Mouse (Mus musculus) embryonic facial prominence, embryonic 15.5 days (tissue): Measurements from ENCODE around the gene Lman2. TPM values are rescaled to one million over a fixed set of nuclear protein-coding genes. Genes with fewer than 3 reads are reported as not detected.

Experiments used
- ATAC-seq: fragments of 200-750 bp; cut with Nextera tagmentation; 2 replicates; pipeline ENCODE4 v1.8.0; 2017; ENCODE audit warnings: low read depth, moderate TSS enrichment; ENCODE audit not compliant: insufficient number of reproducible peaks, low FRiP score, low TSS enrichment
- H3K27ac ChIP-seq: fragments of 300-500 bp; sonication (generic); replicated peaks from 2 replicates; pipeline ENCODE4 v1.5.1; 2015; ENCODE audit warnings: mild to moderate bottlenecking, inconsistent platforms
- H3K27me3 ChIP-seq: fragments of 300-500 bp; sonication (generic); 2 replicates; pipeline ENCODE4 v1.6.1; 2015; ENCODE audit warnings: inconsistent platforms
- H3K36me3 ChIP-seq: fragments of 300-500 bp; sonication (generic); 2 replicates; pipeline ENCODE4 v1.6.1; 2015; ENCODE audit warnings: mild to moderate bottlenecking, inconsistent platforms
- H3K4me1 ChIP-seq: fragments of 300-500 bp; sonication (generic); 2 replicates; pipeline ENCODE4 v1.6.1; 2015; ENCODE audit warnings: inconsistent platforms
- H3K4me2 ChIP-seq: fragments of 300-500 bp; sonication (generic); replicated peaks from 2 replicates; pipeline ENCODE4 v1.6.1; 2015; ENCODE audit warnings: mild to moderate bottlenecking, inconsistent platforms
- H3K4me3 ChIP-seq: fragments of 300-500 bp; sonication (generic); replicated peaks from 2 replicates; pipeline ENCODE4 v1.5.1; 2015; ENCODE audit warnings: mild to moderate bottlenecking, inconsistent platforms
- H3K9ac ChIP-seq: fragments of 300-500 bp; sonication (generic); 2 replicates; pipeline ENCODE4 v1.6.1; 2015; ENCODE audit warnings: inconsistent platforms
- H3K9me3 ChIP-seq: fragments of 300-500 bp; sonication (generic); replicated peaks from 2 replicates; pipeline ENCODE4 v1.6.1; 2016; ENCODE audit warnings: inconsistent platforms
- WGBS: fragments of 180-500 bp; shearing (Covaris S2); methylation state at CpG from one replicate; pipeline ENCODE4 v1.1.7; 2015; 5-methylcytosine and 5-hydroxymethylcytosine counted together
- polyA plus RNA-seq: library from polyadenylated mRNA; unstranded; fragments of >200 nt; fragmentation: Nextera tagmentation; extraction: Ambion mirVana; gene quantifications from 2 replicates; pipeline ENCODE4 v1.2.1, GENCODE M21; 2015

The Lman2 gene
- polyA plus RNA-seq, 1 experiment from 2014 or later, result 100.0 TPM

- Histone ChIP-seq H3K9me3 (no peaks in the 10 kb centered on the region), H3K27me3 (no peaks in the 10 kb centered on the region), H3K4me2 (no peak overlapping the region), H3K4me1 (peaks cover 58% of the 10 kb centered on the region), H3K27ac (no peak overlapping the region), H3K4me3 (no peak overlapping the region), H3K9ac (no peak overlapping the region), H3K36me3 (peaks cover 31% of the 10 kb centered on the region)
- WGBS, result 76% methylated on average over 11 of the region's 11 CpGs
- no peak for ATAC-seq
These were observed 37.0 kb downstream of the Lman2 start for GRCm38 (mm10) chr13:55325596-55325995.

GRCm38 (mm10) chr13:55322130-55322825 is 40.3 kb downstream of the Lman2 start:
- WGBS, result under 1% methylated on average over 31 of the region's 31 CpGs
- H3K27me3 ChIP-seq, result no peaks in the 10 kb centered on the region
- ATAC-seq, result no peak; the same call in 1 of the 2 replicates
- H3K4me3 ChIP-seq, result peak overlapping the region; percentile 98
- peaks cover 60% of the 10 kb centered on the region for H3K36me3 ChIP-seq
- H3K4me1 ChIP-seq, result peaks cover 40% of the 10 kb centered on the region
- peak overlapping the region; percentile 88 for H3K27ac ChIP-seq
- H3K4me2 ChIP-seq, result peak overlapping the region; percentile 68
- no peaks in the 10 kb centered on the region for H3K9me3 ChIP-seq
- peak overlapping the region; percentile 99 for H3K9ac ChIP-seq

GRCm38 (mm10) chr13:55321434-55322129 is 41.0 kb downstream of the Lman2 start, which contains the start of gene Rab24:
Gene Rab24 (minus strand): TSS chr13:55321946.
- peaks cover 36% of the 10 kb centered on the region for H3K4me1 ChIP-seq
- peaks cover 67% of the 10 kb centered on the region for H3K36me3 ChIP-seq
- peak within 1 kb of the TSS; percentile 88 for H3K27ac ChIP-seq
- H3K27me3 ChIP-seq, result no peaks in the 10 kb centered on the region
- under 1% methylated on average over 73 of the region's 73 CpGs for WGBS
- no peaks in the 10 kb centered on the region for H3K9me3 ChIP-seq
- peak within 1 kb of the TSS; percentile 99 for H3K9ac ChIP-seq
- peak; percentile 86 for ATAC-seq
- H3K4me2 ChIP-seq, result peak within 1 kb of the TSS; percentile 68
- peak within 1 kb of the TSS; percentile 98 for H3K4me3 ChIP-seq

- Histone ChIP-seq H3K27ac (peak within 1 kb of the TSS; percentile 88), H3K4me2 (peak within 1 kb of the TSS; percentile 68), H3K4me1 (peaks cover 36% of the 10 kb centered on the region), H3K9me3 (no peaks in the 10 kb centered on the region), H3K27me3 (no peaks in the 10 kb centered on the region), H3K36me3 (peaks cover 69% of the 10 kb centered on the region), H3K4me3 (peak within 1 kb of the TSS; percentile 98), H3K9ac (peak within 1 kb of the TSS; percentile 99)
- ATAC-seq, result no peak
- WGBS, result 76% methylated on average over 4 of the region's 4 CpGs
These were observed 42.6 kb downstream of the Lman2 start, which contains the start of gene Prelid1 for GRCm38 (mm10) chr13:55319931-55320533. Gene Prelid1 (plus strand): TSS chr13:55320500.

GRCm38 (mm10) chr13:55318351-55318750 is 44.2 kb downstream of the Lman2 start:
- H3K27me3 ChIP-seq, result no peaks in the 10 kb centered on the region
- no peaks in the 10 kb centered on the region for H3K9me3 ChIP-seq
- peaks cover 72% of the 10 kb centered on the region for H3K36me3 ChIP-seq
- H3K4me2 ChIP-seq, result no peak overlapping the region
- no peak overlapping the region for H3K9ac ChIP-seq
- H3K27ac ChIP-seq, result peak overlapping the region; percentile 28; the same call in 1 of the 2 replicates
- 81% methylated on average over 3 of the region's 3 CpGs for WGBS
- H3K4me1 ChIP-seq, result peaks cover 27% of the 10 kb centered on the region
- ATAC-seq, result no peak
- no peak overlapping the region for H3K4me3 ChIP-seq

GRCm38 (mm10) chr13:55314891-55315412 is 47.6 kb downstream of the Lman2 start:
- H3K4me1 ChIP-seq, result 0 out of 2 replicates have a peak, but pooled peaks cover 3% of the 10 kb centered on the region
- no peak for ATAC-seq
- no peaks in the 10 kb centered on the region for H3K9me3 ChIP-seq
- H3K36me3 ChIP-seq, result peaks cover 96% of the 10 kb centered on the region
- no peak overlapping the region for H3K4me3 ChIP-seq
- no peak overlapping the region for H3K9ac ChIP-seq
- H3K4me2 ChIP-seq, result no peak overlapping the region
- 71% methylated on average over 2 of the region's 2 CpGs for WGBS
- H3K27ac ChIP-seq, result no peak overlapping the region
- H3K27me3 ChIP-seq, result no peaks in the 10 kb centered on the region

GRCm38 (mm10) chr13:55313051-55313450 is 49.5 kb downstream of the Lman2 start:
- no peak overlapping the region for H3K9ac ChIP-seq
- no peaks in the 10 kb centered on the region for H3K27me3 ChIP-seq
- no peaks in the 10 kb centered on the region for H3K9me3 ChIP-seq
- peaks cover 92% of the 10 kb centered on the region for H3K36me3 ChIP-seq
- WGBS, result 87% methylated on average over 9 of the region's 9 CpGs
- no peaks in the 10 kb centered on the region for H3K4me1 ChIP-seq
- H3K27ac ChIP-seq, result no peak overlapping the region
- H3K4me3 ChIP-seq, result no peak overlapping the region
- ATAC-seq, result no peak
- H3K4me2 ChIP-seq, result no peak overlapping the region

GRCm38 (mm10) chr13:55312028-55312630 is 50.5 kb downstream of the Lman2 start:
- Histone ChIP-seq H3K36me3 (peaks cover 92% of the 10 kb centered on the region), H3K4me2 (no peak overlapping the region), H3K27ac (no peak overlapping the region), H3K4me1 (no peaks in the 10 kb centered on the region), H3K27me3 (no peaks in the 10 kb centered on the region), H3K9ac (no peak overlapping the region), H3K4me3 (no peak overlapping the region), H3K9me3 (no peaks in the 10 kb centered on the region)
- ATAC-seq, result no peak
- 86% methylated on average over 8 of the region's 8 CpGs for WGBS

GRCm38 (mm10) chr13:55300913-55301312 is 61.7 kb downstream of the Lman2 start:
- Histone ChIP-seq H3K4me3 (no peak overlapping the region), H3K36me3 (peaks cover 79% of the 10 kb centered on the region), H3K27ac (no peak overlapping the region), H3K27me3 (no peaks in the 10 kb centered on the region), H3K9ac (no peak overlapping the region), H3K9me3 (no peaks in the 10 kb centered on the region), H3K4me2 (no peak overlapping the region), H3K4me1 (no peaks in the 10 kb centered on the region)
- 87% methylated on average over 5 of the region's 5 CpGs for WGBS
- no peak for ATAC-seq

GRCm38 (mm10) chr13:55296760-55297159 is 65.8 kb downstream of the Lman2 start:
- Histone ChIP-seq H3K4me2 (no peak overlapping the region), H3K9me3 (no peaks in the 10 kb centered on the region), H3K9ac (no peak overlapping the region), H3K27ac (no peak overlapping the region), H3K4me3 (no peak overlapping the region), H3K27me3 (no peaks in the 10 kb centered on the region), H3K4me1 (no peaks in the 10 kb centered on the region), H3K36me3 (peaks cover 83% of the 10 kb centered on the region)
- 88% methylated on average over 1 of the region's 1 CpGs for WGBS
- ATAC-seq, result no peak
